Mouse (Mus musculus) T-helper 17 cell (primary cell): ENCODE data around the gene Atg4b.

Experiments used
- in situ Hi-C, 2 experiments: fragments of 300-600 bp; cut with MboI, MseI; formaldehyde crosslinking; loops; 1 replicate in 1 of 2; 2 replicates in 1 of 2; pipeline ENCODE4 v1.15.1; 2025; ENCODE audit warnings: high pct_unique_total_duplicates in 2 of 2

Atg4b gene

DNA sequence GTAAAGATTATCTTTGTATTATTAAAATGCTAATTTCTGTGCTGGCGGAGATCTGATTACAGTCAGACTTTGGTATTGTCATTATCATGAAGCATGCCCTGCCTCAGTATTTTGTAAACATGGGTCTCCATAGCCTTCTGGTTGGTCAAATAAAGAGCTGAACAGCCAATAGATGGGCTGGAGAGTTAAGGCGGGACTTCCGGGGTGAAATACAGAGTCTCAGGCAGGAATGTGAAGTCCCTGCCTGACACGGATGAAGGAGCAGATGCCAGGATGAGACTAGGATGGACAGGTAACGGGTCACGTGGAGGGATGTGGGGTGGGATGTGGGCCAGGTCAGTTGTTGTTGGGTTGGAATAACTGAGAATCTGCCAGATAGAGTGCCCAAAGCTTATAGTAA lies at the start of gene Atg4b:
Gene Atg4b (plus strand): TSS at position 211 of the 400 bp plus-strand sequence.
- in situ Hi-C loops: loop anchor here in 1 of 2 experiments (10.0 kb wide), 1 partner anchor 916 kb away; the partner anchor contains the start of gene Gpc1

GRCm38 (mm10) chr1:93702106-93702505 lies 49.2 kb upstream of the Atg4b start:
- in situ Hi-C loops: no loop called here

DNA sequence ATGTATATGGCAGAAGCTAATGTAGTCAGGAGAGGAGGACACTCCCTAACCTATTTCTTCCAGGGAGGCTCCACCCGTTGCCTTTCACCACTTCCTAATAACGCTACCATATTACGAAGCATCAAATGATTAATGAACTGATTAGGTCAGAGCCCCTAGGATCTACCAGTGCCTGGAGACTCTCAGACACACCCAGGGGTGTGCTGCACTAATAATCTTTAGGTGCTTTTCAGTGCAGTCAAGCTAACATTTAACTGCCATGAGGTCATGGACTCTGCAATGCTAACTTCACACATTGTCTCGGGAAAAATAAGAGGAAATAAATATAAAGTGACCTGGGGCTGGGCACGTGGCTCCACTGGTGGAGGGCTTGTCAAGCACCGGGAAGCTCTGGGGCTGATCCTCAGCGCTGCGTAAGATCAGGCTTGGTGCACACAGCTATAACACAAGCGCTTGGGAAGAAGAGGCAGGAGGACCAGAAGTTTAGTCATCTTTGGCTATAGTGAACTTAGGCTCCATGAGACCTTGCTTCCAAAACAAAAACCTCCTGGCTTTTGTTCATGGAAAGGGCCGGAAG lies 47.7 kb upstream of the Atg4b start:
- in situ Hi-C loops: no loop called here

DNA sequence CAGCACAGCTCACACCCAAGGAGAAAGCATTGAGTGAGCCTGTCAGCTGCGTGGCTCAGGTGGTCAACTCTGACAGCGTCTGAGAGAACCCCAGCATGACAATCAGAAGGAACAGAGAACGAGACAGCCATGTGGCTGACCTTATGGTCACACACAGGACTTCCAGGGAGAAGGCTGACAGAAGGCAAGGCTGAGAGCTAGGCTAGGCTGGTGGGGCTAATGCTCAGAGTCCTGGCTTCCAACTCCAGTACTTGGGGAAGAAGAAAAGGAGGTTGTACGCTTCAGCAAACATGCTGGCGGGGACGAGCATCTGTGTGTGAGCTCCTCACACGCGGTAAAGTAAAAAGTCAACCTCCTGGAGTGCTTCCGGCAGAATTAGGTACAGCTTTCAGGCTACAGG lies 47.0 kb upstream of the Atg4b start:
- in situ Hi-C loops: no loop called here

DNA sequence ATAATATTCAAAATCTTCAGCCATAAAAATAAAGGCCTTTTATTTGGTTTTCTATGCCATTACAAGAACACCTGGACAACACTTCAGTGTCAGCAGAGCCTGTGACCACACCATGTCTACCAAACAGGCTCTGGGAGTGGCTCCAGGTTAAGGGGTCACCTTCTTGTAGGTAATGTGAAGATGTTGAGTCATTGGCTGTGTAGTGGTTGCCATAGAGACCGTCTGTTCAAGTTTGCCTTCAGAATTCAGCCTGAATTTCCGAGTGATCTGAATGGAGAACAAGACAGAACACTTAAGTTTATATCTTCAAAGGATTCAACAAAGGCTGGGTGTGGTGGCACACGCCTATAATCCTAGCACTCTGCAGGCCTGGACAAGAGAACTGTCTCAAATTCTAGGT lies 45.9 kb upstream of the Atg4b start:
- in situ Hi-C loops: no loop called here

DNA sequence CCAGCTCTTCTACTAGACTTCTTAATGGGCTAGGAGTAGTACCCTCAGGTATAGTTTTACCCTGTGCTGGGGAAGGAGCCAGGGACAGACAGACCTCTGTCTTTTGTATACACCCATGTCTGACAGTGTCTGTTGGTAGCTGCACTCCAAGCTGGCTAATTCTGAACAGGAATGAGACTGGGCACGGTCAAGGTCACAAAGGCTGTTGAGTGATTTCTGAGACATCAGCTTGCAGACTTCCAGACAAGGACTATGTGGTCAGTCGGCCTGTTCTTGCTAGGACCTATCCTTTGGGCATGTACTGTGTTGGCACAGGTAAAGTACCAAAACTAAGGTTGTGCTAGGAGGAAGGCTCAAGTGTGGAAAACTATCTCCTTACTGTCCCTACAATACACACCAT lies 35.1 kb upstream of the Atg4b start:
- in situ Hi-C loops: loop anchor here in 1 of 2 experiments (5.0 kb wide), 1 partner anchor 64 kb away; no protein-coding TSS in a partner anchor

DNA sequence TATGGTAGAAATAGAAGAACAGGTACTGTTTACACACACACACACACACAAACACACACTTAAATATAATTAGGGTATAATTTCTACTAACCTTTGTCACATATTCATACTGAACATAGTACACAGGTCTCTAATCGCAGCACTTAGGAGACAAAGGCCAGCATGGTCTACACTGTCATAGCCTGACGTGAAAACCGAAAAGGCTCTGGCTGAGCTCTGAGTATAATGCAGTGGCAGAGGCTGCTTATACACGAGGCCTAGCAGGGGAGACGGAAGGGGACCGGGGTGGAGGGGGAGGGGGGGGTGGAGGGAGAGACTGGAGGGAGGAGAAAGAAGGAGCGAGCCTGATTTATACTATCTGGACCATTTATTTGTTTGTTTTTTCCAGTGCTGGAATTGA lies 29.7 kb upstream of the Atg4b start:
- in situ Hi-C loops: no loop called here

- in situ Hi-C loops: loop anchor here in 1 of 2 experiments (5.0 kb wide), 1 partner anchor 52 kb away; no protein-coding TSS in a partner anchor
Measured at GRCm38 (mm10) chr1:93724623-93725022, 26.7 kb upstream of the Atg4b start.

GRCm38 (mm10) chr1:93725665-93726064 lies 25.6 kb upstream of the Atg4b start:
- in situ Hi-C loops: loop anchor here in 1 of 2 experiments (5.0 kb wide), 1 partner anchor 53 kb away; no protein-coding TSS in a partner anchor

GRCm38 (mm10) chr1:93726116-93726515 lies 25.2 kb upstream of the Atg4b start:
- in situ Hi-C loops: loop anchor here in 1 of 2 experiments (5.0 kb wide), 1 partner anchor 54 kb away; no protein-coding TSS in a partner anchor

GRCm38 (mm10) chr1:93726974-93727373 lies 24.3 kb upstream of the Atg4b start:
- in situ Hi-C loops: loop anchor here in 1 of 2 experiments (5.0 kb wide), 1 partner anchor 55 kb away; no protein-coding TSS in a partner anchor

DNA sequence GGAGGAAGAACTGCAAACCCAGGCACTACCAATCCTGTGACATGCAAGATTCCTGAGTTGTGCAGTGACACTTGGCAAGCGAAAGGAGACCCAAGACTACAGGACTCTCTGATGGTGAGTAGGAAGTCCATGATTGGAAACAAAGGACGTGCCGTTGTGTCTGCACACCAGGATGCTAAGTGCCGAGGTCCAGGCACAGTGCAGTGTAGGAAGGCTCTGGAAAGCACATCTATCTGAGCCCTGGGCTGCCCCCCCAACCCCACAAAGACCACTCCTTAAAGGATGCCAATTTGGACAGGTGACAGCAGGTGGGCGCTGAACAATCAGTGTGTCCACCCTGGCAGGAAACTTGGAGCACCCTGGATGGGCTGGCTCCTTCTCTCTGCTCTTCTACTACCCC lies 20.2 kb upstream of the Atg4b start:
- in situ Hi-C loops: no loop called here

GRCm38 (mm10) chr1:93731880-93732281 lies 19.4 kb upstream of the Atg4b start:
- in situ Hi-C loops: no loop called here

DNA sequence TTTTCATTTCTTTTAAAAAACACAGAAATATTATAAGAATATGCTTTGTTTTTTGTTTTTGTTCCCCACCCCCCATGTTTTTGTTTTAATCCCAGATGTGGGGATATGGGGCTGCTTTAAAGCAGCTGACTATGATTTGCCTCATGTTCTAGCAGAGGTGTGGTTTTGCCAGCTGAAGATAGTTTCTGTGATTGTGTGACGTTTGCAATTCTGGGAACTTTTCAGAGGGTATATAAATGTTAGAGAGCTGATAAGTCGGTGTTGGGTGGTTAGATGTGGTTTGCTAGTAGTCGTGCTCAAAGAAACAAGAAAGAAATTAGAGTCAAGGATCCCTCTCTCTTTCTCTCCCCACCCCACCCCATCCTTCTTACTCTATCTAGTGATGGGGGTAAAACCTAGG lies 15.4 kb upstream of the Atg4b start:
- in situ Hi-C loops: no loop called here

DNA sequence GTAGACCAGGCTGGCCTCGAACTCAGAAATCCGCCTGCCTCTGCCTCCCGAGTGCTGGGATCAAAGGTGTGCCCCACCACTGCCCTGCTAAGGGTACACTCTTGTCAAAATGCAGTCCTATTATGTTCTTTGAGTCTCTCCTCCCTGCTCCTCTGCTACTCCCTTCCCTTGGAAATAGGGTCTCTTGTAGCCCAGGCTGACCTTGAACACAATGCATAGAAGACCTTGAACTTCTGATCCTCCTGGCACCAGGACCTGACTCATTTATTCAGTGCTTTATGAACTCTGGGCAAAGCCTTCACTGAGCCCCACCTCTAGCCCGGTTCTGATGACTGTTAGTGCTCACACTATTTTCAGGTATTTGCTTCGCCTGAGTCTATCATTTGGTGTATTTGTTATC lies 13.6 kb upstream of the Atg4b start:
- in situ Hi-C loops: no loop called here

GRCm38 (mm10) chr1:93740671-93741070 lies 10.6 kb upstream of the Atg4b start:
- in situ Hi-C loops: no loop called here

DNA sequence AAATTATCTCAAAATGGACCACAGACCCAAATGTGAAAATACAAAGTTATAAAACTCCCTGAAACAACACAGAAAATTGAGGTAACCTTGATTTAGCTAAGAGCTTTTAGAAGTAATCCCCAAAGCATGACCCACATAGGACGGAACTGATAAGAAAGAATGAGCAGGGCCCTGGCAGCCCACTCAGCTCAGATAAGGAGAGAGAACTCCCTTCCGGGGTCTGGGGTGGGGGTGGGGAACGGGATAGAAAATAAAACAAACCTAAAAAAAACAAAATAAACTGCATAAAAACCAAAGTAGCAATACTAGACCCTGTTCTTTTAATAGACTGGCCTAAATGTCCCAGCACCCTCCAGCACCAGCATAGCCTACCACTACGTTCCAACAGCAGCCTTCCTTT lies 9.3 kb upstream of the Atg4b start:
- in situ Hi-C loops: no loop called here

GRCm38 (mm10) chr1:93742910-93743309 lies 8.4 kb upstream of the Atg4b start:
- in situ Hi-C loops: no loop called here

DNA sequence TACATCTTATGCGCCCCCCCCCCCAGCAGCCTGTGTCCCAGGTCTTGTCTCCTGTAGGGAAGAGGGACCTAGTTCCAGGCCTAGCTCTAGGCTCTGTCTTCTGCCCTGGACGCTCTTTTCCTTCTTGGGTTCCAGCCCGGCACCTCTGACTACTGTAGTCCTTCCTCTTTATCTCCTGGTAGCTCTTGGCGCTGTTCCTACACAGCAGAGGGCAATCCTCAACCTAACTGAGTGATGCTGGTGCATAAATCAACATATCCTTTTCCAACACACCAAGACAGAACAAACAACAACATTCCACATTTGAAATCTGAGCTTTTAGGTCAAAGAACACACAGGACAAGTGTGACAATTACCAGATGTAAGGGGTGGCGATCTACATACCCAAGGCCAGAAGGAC lies 5.1 kb upstream of the Atg4b start:
- in situ Hi-C loops: no loop called here

DNA sequence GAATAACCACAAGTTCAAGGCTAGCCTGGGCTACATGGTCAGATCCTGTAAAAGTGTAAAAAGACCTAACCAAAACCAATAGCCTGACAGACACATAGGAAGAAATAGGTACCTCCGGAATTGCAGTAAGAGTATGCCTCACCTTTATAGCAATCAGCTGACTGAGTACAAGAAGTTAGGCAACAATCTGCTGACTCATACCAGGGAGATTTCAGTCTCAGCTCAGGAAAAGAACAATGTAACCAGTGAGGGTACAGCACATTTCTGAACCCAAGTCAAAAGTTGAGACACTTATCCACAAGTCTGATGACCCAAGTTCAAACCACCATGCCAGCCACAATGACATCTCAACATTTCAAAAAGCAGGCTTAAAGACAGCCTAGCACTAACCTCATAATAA lies 2.8 kb upstream of the Atg4b start:
- in situ Hi-C loops: no loop called here

DNA sequence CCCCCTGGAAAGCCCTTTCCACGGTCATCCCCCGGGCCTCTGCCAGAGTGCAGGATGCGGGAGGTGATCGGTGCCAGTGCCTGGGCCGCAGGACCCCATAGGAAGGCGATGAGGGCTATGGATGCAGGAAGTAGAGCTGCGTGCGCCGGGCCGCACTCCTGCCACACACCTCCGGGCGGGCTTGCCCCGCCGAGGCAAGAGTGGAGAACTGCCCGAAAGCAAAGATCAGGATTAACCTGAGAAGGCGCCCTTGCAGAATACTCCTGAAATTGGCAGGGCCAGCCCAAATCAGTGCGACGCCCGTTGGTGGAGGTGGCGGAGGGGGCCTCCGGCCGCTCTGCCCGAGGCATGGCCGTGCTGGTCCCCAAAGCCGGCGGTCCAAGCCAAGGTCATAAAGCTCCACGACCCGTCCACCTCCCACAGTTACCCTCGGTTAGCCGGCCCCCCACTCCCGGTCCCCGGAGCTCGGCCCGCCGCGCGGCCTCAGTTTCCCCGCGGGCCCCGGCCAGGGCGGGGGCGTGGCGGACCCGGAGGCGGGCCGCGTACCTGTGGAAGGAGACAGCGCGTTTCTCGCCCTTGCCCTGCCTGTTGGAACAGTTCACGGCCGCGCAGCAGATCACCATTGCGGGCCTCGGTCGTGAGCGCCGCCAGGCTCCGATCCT lies 2.7 kb downstream of the Atg4b start:
- in situ Hi-C loops: loop anchor here in 1 of 2 experiments (10.0 kb wide), 1 partner anchor 919 kb away; the partner anchor contains the start of gene Gpc1

- in situ Hi-C loops: loop anchor here in 1 of 2 experiments (5.0 to 10.0 kb wide), 2 partner anchors 38 to 920 kb away; partner anchors contain the start of gene Gpc1
Measured at GRCm38 (mm10) chr1:93754573-93755290, 3.4 kb downstream of the Atg4b start, which contains the start of gene Thap4. Gene Thap4 (minus strand): TSS chr1:93754864.
